Mouse (Mus musculus): ENCODE data around the gene Slx4ip.

Gene Slx4ip

GRCm38 (mm10) chr2:137067479-137068110, 176.6 kb downstream of the Slx4ip start:
- DNase-seq (ENCODE audit: low read depth): peak; percentile 86

GRCm38 (mm10) chr2:137073473-137074312, 182.7 kb downstream of the Slx4ip start:
- DNase-seq (ENCODE audit: low read depth): no peak

GRCm38 (mm10) chr2:137074313-137074620, 183.2 kb downstream of the Slx4ip start:
- no peak for DNase-seq (ENCODE audit: low read depth)

GRCm38 (mm10) chr2:137078771-137079170, 187.8 kb downstream of the Slx4ip start:
- no peak for DNase-seq (ENCODE audit: low read depth)

- DNase-seq (ENCODE audit: low read depth): no peak
Observed at GRCm38 (mm10) chr2:137079721-137080320, 188.8 kb downstream of the Slx4ip start.

- no peak for DNase-seq (ENCODE audit: low read depth)
Observed at GRCm38 (mm10) chr2:137080468-137080867, 189.4 kb downstream of the Slx4ip start.

GRCm38 (mm10) chr2:137081001-137081400, 190.0 kb downstream of the Slx4ip start:
- DNase-seq (ENCODE audit: low read depth): no peak

- no peak for DNase-seq (ENCODE audit: low read depth)
Observed at GRCm38 (mm10) chr2:137082896-137083620, 192.0 kb downstream of the Slx4ip start.

- no peak for DNase-seq (ENCODE audit: low read depth)
Observed at GRCm38 (mm10) chr2:137085257-137085656, 194.2 kb downstream of the Slx4ip start.

GRCm38 (mm10) chr2:137086621-137087395, 195.8 kb downstream of the Slx4ip start:
- DNase-seq (ENCODE audit: low read depth): no peak

- DNase-seq (ENCODE audit: low read depth): no peak
Observed at GRCm38 (mm10) chr2:137087705-137088104, 196.7 kb downstream of the Slx4ip start.

- no peak for DNase-seq (ENCODE audit: low read depth)
Observed at GRCm38 (mm10) chr2:137091766-137092522, 200.9 kb downstream of the Slx4ip start.

- no peak for DNase-seq (ENCODE audit: low read depth)
Observed at GRCm38 (mm10) chr2:137092523-137093297, 201.7 kb downstream of the Slx4ip start.

GRCm38 (mm10) chr2:137093298-137093630, 202.2 kb downstream of the Slx4ip start:
- DNase-seq (ENCODE audit: low read depth): no peak

- no peak for DNase-seq (ENCODE audit: low read depth)
Observed at GRCm38 (mm10) chr2:137094301-137094700, 203.3 kb downstream of the Slx4ip start.

GRCm38 (mm10) chr2:137096981-137097460, 206.0 kb downstream of the Slx4ip start:
- no peak for DNase-seq (ENCODE audit: low read depth)

GRCm38 (mm10) chr2:137098269-137099035, 207.4 kb downstream of the Slx4ip start:
- no peak for DNase-seq (ENCODE audit: low read depth)

- no peak for DNase-seq (ENCODE audit: low read depth)
Observed at GRCm38 (mm10) chr2:137099211-137099734, 208.3 kb downstream of the Slx4ip start.

GRCm38 (mm10) chr2:137101074-137101473, 210.1 kb downstream of the Slx4ip start:
- no peak for DNase-seq (ENCODE audit: low read depth)

All from fibroblast of lung, adult 2 months (primary cell).